Mouse (Mus musculus): ENCODE results near the gene Plxna3.
"Not testable (repeated sequence)": the region's sequence is repeated elsewhere in the genome, so short reads cannot be mapped to it uniquely, and the experiment has no call there.

Plxna3 gene

GRCm38 (mm10) chrX:74328725-74329161, at the start of gene Plxna3:
Plxna3 (plus strand) TSS chrX:74329066.
- peak; percentile 18 for DNase-seq (ENCODE audit: low read depth, low spot score)

DNA sequence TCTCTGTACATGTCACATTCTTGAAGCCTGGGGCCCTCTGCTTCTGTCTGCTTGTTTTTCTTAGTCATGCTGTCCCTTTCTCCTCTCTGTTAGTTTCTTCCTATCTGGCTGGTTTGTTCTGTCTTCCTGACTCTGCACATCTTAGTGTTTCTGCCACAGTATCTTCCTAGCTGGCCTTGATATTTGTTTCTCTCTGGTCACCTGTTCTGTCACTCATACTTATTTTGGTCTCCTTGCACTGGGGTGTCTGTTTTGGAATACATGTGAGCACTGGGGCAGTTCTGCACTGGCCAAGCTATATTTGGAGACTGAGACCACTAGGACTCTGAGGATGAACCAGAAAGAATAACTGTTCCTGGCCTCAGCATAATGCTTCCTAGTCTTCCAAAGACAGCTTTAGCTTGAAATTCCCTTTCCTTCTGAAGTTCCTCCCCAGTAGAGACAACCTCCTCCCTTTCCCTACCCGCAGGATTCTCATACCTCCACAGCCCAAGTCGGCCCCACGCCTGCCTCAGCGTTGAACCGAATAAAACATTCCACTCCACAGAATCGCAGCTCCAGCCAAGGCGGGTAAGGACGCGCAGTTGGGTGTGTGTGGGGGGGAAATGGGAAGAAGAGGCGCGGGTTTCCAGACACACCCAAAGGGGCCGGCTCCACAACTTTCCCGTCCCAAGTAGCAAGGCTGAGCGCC, 47.7 kb upstream of the Plxna3 start:
- no peak for DNase-seq (ENCODE audit: low read depth, low spot score)

- no peak for DNase-seq (ENCODE audit: low read depth, low spot score)
These were observed 47.0 kb upstream of the Plxna3 start, which contains the start of the genes Taz and Dnase1l1 for GRCm38 (mm10) chrX:74281732-74282394. Taz (plus strand) TSS chrX:74281912. Dnase1l1 (minus strand) TSS chrX:74282337.

DNA sequence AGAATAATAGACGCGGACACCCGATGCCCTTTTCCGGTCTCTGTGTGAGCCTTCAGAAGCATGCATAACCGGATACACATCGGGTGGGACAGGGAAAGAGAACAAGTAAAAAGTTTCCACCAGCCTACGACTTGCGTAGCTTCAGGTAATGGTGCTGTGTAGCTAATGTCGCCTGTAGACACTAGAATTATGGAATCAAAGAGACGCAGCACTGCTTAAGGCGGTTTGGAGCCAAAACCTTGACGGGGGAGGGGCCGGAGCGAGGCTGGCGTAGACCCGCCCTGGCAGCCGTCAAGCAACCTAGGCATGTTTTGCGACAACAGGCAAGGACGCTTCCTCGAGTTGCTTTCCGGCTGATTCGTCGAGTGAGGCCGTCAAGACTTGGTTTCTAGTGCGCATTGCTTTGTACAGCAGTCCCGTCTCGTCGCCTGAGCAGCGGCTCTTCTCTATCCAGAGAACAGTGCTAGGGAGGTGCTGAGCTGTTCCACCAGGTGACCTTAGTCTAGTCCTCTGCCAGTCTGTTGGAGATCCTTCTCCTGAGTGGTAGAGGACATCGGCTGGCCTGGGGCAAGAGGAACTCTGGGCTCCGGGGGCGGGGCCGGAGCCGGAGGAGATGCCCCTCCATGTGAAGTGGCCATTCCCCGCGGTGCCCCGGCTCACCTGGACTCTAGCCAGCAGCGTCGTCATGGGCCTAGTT, 46.3 kb upstream of the Plxna3 start:
- DNase-seq (ENCODE audit: low read depth, low spot score), result peak; percentile 85

GRCm38 (mm10) chrX:74283092-74283437, 45.8 kb upstream of the Plxna3 start:
- no peak for DNase-seq (ENCODE audit: low read depth, low spot score)

DNA sequence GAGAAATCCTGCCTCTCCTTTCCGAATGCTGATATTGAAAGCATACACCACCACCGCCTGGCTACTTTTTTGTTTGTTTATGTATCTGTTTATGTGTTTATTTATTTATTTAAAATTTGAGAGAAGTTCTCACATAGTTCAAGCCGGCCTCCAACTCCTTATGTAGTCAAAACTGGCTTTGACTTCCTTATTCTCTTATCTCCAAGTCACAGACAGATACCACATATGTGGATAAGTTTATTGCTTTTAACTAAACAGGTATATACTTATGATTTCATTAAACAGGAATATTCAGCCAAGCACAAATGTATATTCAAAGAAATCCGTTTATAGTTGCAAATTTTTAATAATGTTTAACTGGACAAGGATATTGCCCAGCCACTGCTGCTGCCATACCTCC, 35.4 kb upstream of the Plxna3 start:
- DNase-seq (ENCODE audit: low read depth, low spot score), result no peak

- peak; percentile 95 for DNase-seq (ENCODE audit: low read depth, low spot score)
These were observed 32.1 kb upstream of the Plxna3 start, which contains the start of gene Atp6ap1 for GRCm38 (mm10) chrX:74296538-74297448. Atp6ap1 (plus strand) TSS chrX:74297097.

DNA sequence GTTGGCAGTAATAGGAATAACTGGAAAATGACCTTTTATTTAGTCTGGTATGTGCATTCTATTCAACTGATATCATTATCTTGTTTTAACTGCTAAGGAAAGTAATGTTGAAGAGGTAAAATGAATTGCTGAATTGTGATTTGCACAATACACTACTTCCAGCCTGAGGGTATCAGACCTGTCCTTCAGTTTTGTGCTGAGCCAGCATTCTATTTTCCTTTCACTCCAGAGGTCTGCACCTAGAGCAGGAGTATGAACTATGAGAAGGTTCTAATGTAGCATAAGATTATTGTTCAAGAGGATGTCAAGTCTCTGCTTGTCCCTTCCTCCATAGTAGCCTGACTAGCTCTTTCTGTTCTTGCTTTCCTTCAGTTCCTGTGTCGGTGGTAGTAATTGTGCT, 30.5 kb upstream of the Plxna3 start:
- DNase-seq (ENCODE audit: low read depth, low spot score), result no peak

DNA sequence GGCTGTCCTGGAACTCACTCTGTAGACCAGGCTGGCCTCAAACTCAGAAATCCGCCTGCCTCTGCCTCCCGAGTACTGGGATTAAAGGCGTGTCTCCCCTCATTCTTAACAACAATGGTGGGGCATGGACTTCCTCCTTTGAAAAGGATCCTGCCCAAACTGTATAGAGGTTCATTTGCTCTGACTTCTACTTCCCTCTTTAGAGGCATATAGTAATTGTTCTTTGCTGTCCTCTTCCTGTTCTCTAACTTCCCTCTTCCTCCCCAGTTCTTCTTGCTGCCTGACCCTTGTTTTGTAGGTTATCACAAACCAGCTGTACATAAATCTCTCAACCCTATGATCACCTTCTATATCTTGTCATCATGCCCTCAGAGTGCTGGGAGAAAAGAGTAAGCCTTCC, 29.1 kb upstream of the Plxna3 start:
- DNase-seq (ENCODE audit: low read depth, low spot score), result no peak

DNA sequence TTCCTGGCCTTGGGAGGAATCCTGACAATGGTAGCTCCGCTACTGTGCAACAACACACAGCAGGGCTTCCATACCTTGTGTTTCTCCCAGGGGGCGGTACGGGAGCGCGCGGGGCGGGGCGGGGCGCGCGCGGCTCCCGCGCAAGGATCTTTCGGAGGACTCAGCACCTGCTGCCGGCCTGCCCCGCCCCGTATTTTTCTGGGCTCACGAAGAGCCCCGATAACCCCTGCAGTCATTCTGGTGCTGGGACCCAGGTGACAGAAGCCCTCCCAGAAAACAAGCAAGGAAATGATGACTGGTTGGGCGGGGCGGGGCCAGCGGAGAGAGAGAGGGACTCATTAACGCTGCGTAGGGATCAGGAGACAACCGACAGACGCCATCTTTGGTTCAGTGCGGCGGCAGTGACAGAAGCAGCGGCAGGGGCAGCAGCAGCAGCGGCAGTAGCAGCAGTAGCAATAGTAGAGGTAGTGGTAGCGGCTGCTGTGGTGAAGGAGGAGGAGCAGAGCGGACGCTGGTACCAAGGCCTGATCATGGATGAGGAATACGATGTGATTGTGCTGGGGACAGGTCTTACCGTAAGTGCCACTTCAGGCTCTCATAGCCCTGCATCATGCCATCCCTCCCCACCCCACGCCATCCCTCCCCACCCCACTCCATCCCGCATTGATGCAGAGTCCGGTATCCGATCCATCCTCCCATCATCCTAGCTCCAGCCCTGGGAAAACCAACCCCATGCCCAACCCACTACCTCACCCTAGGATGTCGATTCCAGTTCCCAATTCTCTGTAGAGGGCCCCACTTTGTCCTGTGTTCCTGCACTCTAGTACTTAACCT, 23.8 kb upstream of the Plxna3 start, which contains the start of gene Gdi1:
Gene Gdi1, plus strand, starts transcription at position 132 of the 834 bp plus-strand sequence.
- DNase-seq (ENCODE audit: low read depth, low spot score), result peak; percentile 55

- peak; percentile 80 for DNase-seq (ENCODE audit: low read depth, low spot score)
These were observed 16.1 kb upstream of the Plxna3 start, which contains the start of gene Fam50a for GRCm38 (mm10) chrX:74312540-74313464. Fam50a (plus strand) TSS chrX:74313033.

GRCm38 (mm10) chrX:74329215-74329671, 377 bp downstream of the Plxna3 start:
- no peak for DNase-seq (ENCODE audit: low read depth, low spot score)

DNA sequence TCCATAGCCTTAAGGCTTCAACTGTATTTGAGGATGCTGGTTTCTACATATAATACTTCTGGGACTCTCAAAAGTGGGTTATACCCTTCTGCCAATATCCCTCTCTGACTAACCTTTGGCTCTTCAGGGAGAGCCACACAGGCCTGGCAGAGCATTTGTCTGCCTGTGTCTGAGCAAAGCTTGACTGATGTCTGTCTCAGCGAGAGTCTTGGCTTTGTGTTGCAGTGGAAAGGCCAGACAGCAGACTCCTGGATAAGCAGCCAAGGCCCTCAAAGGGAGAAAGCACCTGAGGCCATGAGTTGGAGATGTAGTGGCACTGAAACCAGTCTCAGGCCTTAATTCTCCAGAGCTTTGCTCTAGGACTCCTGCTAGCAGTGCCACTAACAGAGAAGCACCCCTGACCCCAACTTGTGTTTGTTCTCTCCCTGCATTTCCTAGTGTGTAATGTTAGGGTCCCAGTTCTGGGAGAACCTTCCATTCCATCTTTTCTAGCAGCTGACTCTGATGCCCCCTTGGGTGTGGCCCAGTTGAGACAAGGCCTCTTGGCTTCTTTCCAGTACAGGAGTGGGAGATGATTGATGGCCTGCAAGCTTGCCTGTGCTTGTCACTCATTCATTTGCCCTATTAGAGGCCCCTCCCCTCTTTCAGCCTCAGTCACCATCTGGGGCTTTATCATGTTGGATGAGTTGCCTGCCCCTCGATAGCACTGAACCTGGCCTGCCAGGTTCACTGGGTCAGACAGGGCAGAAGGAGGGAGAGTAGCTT, 1.5 kb downstream of the Plxna3 start:
- DNase-seq (ENCODE audit: low read depth, low spot score), result no peak

DNA sequence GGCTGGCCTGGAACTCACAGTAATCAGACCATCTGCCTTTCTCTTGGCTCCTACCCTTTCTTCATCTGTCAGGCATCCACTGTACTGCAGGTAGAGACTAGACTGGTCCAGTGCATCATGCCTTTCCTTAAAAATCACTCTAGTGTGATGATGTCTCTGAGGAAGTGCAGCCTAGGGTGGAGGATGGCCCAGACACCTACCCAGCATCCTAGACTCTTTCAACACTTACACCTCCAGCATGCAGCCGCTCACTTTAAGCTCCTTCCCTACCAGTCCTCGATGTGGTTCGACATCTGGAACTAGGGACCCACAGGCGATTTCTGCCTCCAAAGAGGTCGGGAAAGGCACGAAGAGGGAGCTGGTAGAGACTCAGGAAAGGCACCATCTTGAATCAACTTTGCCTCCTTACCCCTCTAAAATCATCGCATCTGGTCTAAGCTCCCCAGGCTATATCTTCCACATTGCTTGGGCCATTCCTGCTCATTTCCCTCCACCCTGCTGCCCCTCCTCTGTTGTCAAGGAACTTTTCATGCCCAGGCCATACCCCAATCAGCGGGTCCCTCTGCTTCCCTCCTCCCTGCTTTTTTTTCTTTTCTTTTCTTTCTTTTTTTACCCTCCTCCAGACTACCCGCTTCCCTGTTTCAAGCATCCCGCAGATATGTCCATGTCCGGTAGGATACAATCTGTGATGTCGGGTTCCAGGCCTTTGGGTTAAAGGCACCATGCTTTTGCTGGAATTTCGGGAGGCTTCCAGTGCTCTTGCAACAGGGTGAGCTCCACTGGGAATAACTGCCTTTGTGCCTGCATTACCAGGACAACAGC, 24.0 kb downstream of the Plxna3 start:
- no peak for DNase-seq (ENCODE audit: low read depth, low spot score)

- peak; percentile 45 for DNase-seq (ENCODE audit: low read depth, low spot score)
These were observed 24.6 kb downstream of the Plxna3 start, which contains the start of gene Lage3 for GRCm38 (mm10) chrX:74353467-74353770. Lage3 (minus strand) TSS chrX:74353618.

- DNase-seq (ENCODE audit: low read depth, low spot score), result not testable (repeated sequence)
These were observed 28.2 kb downstream of the Plxna3 start for GRCm38 (mm10) chrX:74357069-74357468.

DNA sequence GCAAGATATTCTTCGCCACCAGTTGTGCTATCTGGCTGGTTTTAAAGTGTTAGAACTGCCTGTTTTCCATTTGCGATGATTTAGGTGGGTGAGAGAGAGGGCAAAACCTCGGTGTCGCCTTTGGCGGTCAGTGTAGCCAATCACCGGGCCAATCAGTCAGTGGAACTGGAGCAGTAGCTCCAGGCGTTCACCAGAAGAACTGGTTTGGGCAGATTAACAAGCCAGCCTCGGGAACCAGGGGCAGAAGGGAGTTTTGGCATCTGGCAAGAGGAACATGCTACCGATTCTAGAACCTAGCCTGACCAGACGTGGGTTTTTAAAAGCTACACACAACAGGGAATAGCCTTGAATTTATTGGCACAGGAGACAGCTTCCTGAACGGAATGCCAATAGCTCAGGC, 30.3 kb downstream of the Plxna3 start:
- no peak for DNase-seq (ENCODE audit: low read depth, low spot score)

DNA sequence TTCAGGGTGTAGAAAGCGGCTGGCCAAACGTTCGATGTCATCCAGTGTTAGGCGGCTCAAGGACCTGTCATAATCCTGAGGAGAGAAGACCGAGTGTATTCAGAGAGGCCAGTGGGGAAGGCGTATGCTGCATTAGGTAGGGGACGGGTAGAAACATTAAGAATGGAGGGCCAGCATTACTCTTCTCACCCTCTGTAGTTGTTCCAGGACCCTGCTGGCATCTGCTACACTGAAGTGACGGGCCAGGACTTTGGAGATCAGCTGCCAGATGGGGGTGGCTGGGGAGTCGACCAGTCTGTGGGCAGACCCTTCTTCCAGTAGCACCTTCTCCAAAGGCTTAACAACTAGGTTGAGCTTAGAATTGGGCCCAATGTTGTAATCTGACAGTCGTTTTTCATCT, 38.6 kb downstream of the Plxna3 start:
- DNase-seq (ENCODE audit: low read depth, low spot score), result no peak

Measured in telencephalon, adult 2 months (tissue).